Mouse (Mus musculus) cerebral cortex, adult 2 months (tissue): ENCODE results near the gene Reep1.

Source experiments
- WGBS: fragments of 180-500 bp; shearing (Covaris S2); methylation state at CpG from one replicate; pipeline ENCODE4 v1.1.7; 2018; 5-methylcytosine and 5-hydroxymethylcytosine counted together

Gene Reep1

GRCm38 (mm10) chr6:71840597-71841290, 133.4 kb downstream of the Reep1 start:
- 94% methylated on average over 1 of the region's 1 CpGs for WGBS

- WGBS: 95% methylated on average over 6 of the region's 6 CpGs
These were observed 139.5 kb downstream of the Reep1 start for GRCm38 (mm10) chr6:71846906-71847305.
